In genomic region chr11:3522285-3523000, GRCm38 (mm10) we compare ENCODE assay signal across 24 mouse cellular contexts. TPM values are rescaled to one million over a fixed set of nuclear protein-coding genes. Genes with fewer than 3 reads are reported as not detected.
A peak's percentile ranks its signal among the peaks of the same experiment; 100 is the strongest.
DNase-seq lines count a peak whose midpoint lies in the region; ATAC-seq and TF ChIP-seq lines count a peak whose summit lies in the region.
"Had no signal": no experiment of that assay in that cellular context is flagged by ENCODE, and none has a peak within 500 bp of the region (broad histone marks: within the 10 kb centered on the region; RNA-seq: fewer than 3 reads in every experiment).

No protein-coding gene starts in this region.

- no peak for TF ChIP-seq CTCF in heart, adult 2 months (IDR thresholded peaks at IDR 0.05)
- no peak for TF ChIP-seq CTCF in MEL (IDR thresholded peaks at IDR 0.05 in 2 of 3, conservative IDR thresholded peaks at IDR 0.05 in 1 of 3; ENCODE audit: control insufficient read depth in 1 of 3, insufficient read depth in 1 of 3, low read depth in 2 of 3, low read length in 3 of 3, poor library complexity in 1 of 3, severe bottlenecking in 1 of 3)

- no peak overlapping the region for H3K9ac ChIP-seq in heart, adult 2 months (ENCODE audit: low read depth, low read length)
- H3K9ac ChIP-seq in heart, embryonic 12.5 days, result no peak overlapping the region
- H3K9ac ChIP-seq in MEL (ENCODE audit: control insufficient read depth, low read depth, low read length, poor library complexity, severe bottlenecking), result 0 out of 2 replicates have a peak overlapping the region, but pooled peaks have one; percentile 1
- H3K9ac ChIP-seq: forebrain, embryonic 13.5 days; heart, embryonic 15.5 days; hindbrain, embryonic 12.5 days; hindbrain, embryonic 15.5 days had no signal

- no peak for ATAC-seq in heart, embryonic 12.5 days (ENCODE audit: insufficient number of reproducible peaks, low FRiP score)
- ATAC-seq: activated CD4-positive, CD25-positive, alpha-beta regulatory T cell, adult 4 months; CD4-positive, CD25-positive, alpha-beta regulatory T cell, adult 4 months; forebrain, embryonic 13.5 days; forebrain, embryonic 16.5 days; intestine, postnatal 0 days had no signal

- no peak overlapping the region for H3K4me2 ChIP-seq in heart, embryonic 12.5 days
- H3K4me2 ChIP-seq: forebrain, embryonic 13.5 days; heart, embryonic 11.5 days; heart, embryonic 15.5 days; hindbrain, embryonic 12.5 days; hindbrain, embryonic 15.5 days had no signal

- intact Hi-C loops in heart, adult 2 months (cut with DNase I), result no loop called here

- H3K79me2 ChIP-seq in heart, adult 2 months (replicated peaks; ENCODE audit: control insufficient read depth, insufficient read depth, low read length), result no peaks in the 10 kb centered on the region
- peaks cover 26% of the 10 kb centered on the region for H3K79me2 ChIP-seq in MEL (ENCODE audit: control insufficient read depth, insufficient read depth, low read length, poor library complexity)

- no peak for TF ChIP-seq RAD21 in MEL (IDR thresholded peaks at IDR 0.05; ENCODE audit: low read depth, low read length)

- peaks cover 7% of the 10 kb centered on the region for H3K4me1 ChIP-seq in heart, adult 2 months (ENCODE audit: control insufficient read depth, insufficient read depth, low read length)
- peaks cover 41% of the 10 kb centered on the region for H3K4me1 ChIP-seq in heart, embryonic 12.5 days (replicated peaks)
- H3K4me1 ChIP-seq in MEL (ENCODE audit: control insufficient read depth in 1 of 2, insufficient read depth in 2 of 2, low read length in 2 of 2), result peaks cover 0 to 40% of the 10 kb centered on the region in 2 experiments; a peak in 3 of 4 replicates

- H3K27ac ChIP-seq in heart, adult 2 months, result no peak overlapping the region
- no peak overlapping the region for H3K27ac ChIP-seq in heart, embryonic 12.5 days (ENCODE audit: poor library complexity, severe bottlenecking)
- peak overlapping the region; percentile 80 for H3K27ac ChIP-seq in MEL (ENCODE audit: control insufficient read depth, low read depth, low read length)
- H3K27ac ChIP-seq: forebrain, embryonic 10.5 days; forebrain, embryonic 13.5 days; heart, embryonic 15.5 days; hindbrain, embryonic 12.5 days; hindbrain, embryonic 15.5 days had no signal

- peak; percentile 52 for DNase-seq in cerebellum, adult 11-12 months
- DNase-seq in cerebellum, postnatal 14 days, result no peak
- DNase-seq in heart, adult 2 months, result no peak
- peak; percentile 63 for DNase-seq in MEL (ENCODE audit: low read depth, low spot score)
- DNase-seq in adrenal gland, postnatal 25 days, result no peak
- DNase-seq: adrenal gland, adult 8-10 months; B cell, adult 2 months; cerebellum, adult 9-10 months; gastrocnemius, postnatal 25 days; kidney, adult 2 months had no signal

- H3K9me3 ChIP-seq in heart, embryonic 12.5 days (replicated peaks), result no peaks in the 10 kb centered on the region
- H3K9me3 ChIP-seq in MEL (replicated peaks; ENCODE audit: insufficient read depth, low read length), result no peaks in the 10 kb centered on the region
- H3K9me3 ChIP-seq: forebrain, embryonic 10.5 days; forebrain, embryonic 13.5 days; heart, embryonic 15.5 days; hindbrain, embryonic 12.5 days; hindbrain, embryonic 15.5 days had no signal

- TF ChIP-seq POLR2A in heart, adult 2 months (IDR thresholded peaks at IDR 0.05; ENCODE audit: insufficient read depth, low read depth, low read length), result 0 out of 2 replicates have a peak, but pooled peaks have one; percentile 8
- TF ChIP-seq POLR2A in MEL (IDR thresholded peaks at IDR 0.05; ENCODE audit: control insufficient read depth in 1 of 2, insufficient read depth in 1 of 2, low read depth in 1 of 2, low read length in 2 of 2, poor library complexity in 1 of 2), result peak in 1 of 2 experiments; percentile 52; a peak in 2 of 4 replicates

- no peak overlapping the region for H3K4me3 ChIP-seq in heart, adult 2 months
- H3K4me3 ChIP-seq in heart, embryonic 12.5 days, result no peak overlapping the region
- no peak overlapping the region for H3K4me3 ChIP-seq in MEL (ENCODE audit: control insufficient read depth in 1 of 2, insufficient read depth in 1 of 2, low read depth in 2 of 2, low read length in 2 of 2)
- H3K4me3 ChIP-seq: forebrain, embryonic 10.5 days; forebrain, embryonic 13.5 days; heart, embryonic 15.5 days; hindbrain, embryonic 12.5 days; hindbrain, embryonic 15.5 days had no signal

- H3K27me3 ChIP-seq in heart, adult 2 months (ENCODE audit: control insufficient read depth, insufficient read depth, low read length), result no peaks in the 10 kb centered on the region
- no peaks in the 10 kb centered on the region for H3K27me3 ChIP-seq in heart, embryonic 12.5 days (replicated peaks)
- no peaks in the 10 kb centered on the region for H3K27me3 ChIP-seq in MEL (ENCODE audit: control insufficient read depth in 1 of 2, insufficient read depth in 2 of 2, low read length in 2 of 2)
- H3K27me3 ChIP-seq: heart, embryonic 15.5 days; hindbrain, embryonic 15.5 days had no signal

- WGBS in heart, adult 2 months, result 76% methylated on average over 17 of the region's 17 CpGs
- WGBS in heart, embryonic 12.5 days, result 86% methylated on average over 17 of the region's 17 CpGs

- H3K36me3 ChIP-seq in heart, adult 2 months (ENCODE audit: control insufficient read depth, insufficient read depth, low read length), result peaks cover 2% of the 10 kb centered on the region
- H3K36me3 ChIP-seq in heart, embryonic 12.5 days, result peaks cover 90% of the 10 kb centered on the region
- peaks cover 11 to 21% of the 10 kb centered on the region in 2 experiments; a peak in 3 of 4 replicates for H3K36me3 ChIP-seq in MEL (ENCODE audit: control insufficient read depth in 1 of 2, insufficient read depth in 2 of 2, low read length in 2 of 2)
- H3K36me3 ChIP-seq: hindbrain, embryonic 15.5 days had no signal

- TF ChIP-seq EP300 in heart, adult 2 months (IDR thresholded peaks at IDR 0.05; ENCODE audit: insufficient read depth, low read depth, low read length), result no peak
- TF ChIP-seq EP300 in MEL (IDR thresholded peaks at IDR 0.05; ENCODE audit: low read depth in 1 of 2, low read length in 2 of 2), result no peak

TF ChIP-seq in MEL, 35 proteins besides CTCF, POLR2A, EP300 and RAD21 (continues in another document):
- TF ChIP-seq MAZ (IDR thresholded peaks at IDR 0.05; ENCODE audit: low read depth, low read length) (no peak), JUND (IDR thresholded peaks at IDR 0.05; ENCODE audit: low read depth, low read length) (no peak), NRF1 (IDR thresholded peaks at IDR 0.05; ENCODE audit: insufficient read depth, low read depth, low read length, poor library complexity, severe bottlenecking) (no peak), ETS1 (IDR thresholded peaks at IDR 0.05; ENCODE audit: low read depth, low read length) (no peak), CHD2 (IDR thresholded peaks at IDR 0.05; ENCODE audit: low read length) (no peak), ZMIZ1 (IDR thresholded peaks at IDR 0.05; ENCODE audit: low read depth, low read length) (peak; percentile 35; the same call in 1 of the 2 replicates), TCF12 (IDR thresholded peaks at IDR 0.05; ENCODE audit: low read depth, low read length) (no peak), POLR2AphosphoS5 (IDR thresholded peaks at IDR 0.05; ENCODE audit: borderline replicate concordance, low read depth, low read length) (peak; percentile 93), UBTF (IDR thresholded peaks at IDR 0.05; ENCODE audit: borderline replicate concordance, insufficient read depth, low read depth, low read length) (no peak), MYC (IDR thresholded peaks at IDR 0.05; ENCODE audit: low read depth, low read length) (no peak), TBP (IDR thresholded peaks at IDR 0.05; ENCODE audit: low read depth, low read length) (no peak), MEF2A (IDR thresholded peaks at IDR 0.05; ENCODE audit: extremely low read depth, insufficient replicate concordance, low read depth, low read length, poor library complexity, severe bottlenecking) (no peak), KAT2A (conservative IDR thresholded peaks at IDR 0.05; ENCODE audit: low read depth, low read length) (no peak), SMC3 (IDR thresholded peaks at IDR 0.05; ENCODE audit: low read depth, low read length) (0 out of 2 replicates have a peak, but pooled peaks have one; percentile 6), POLR2AphosphoS2 (IDR thresholded peaks at IDR 0.05; ENCODE audit: low read length) (peak; percentile 71)

RNA-seq across cellular contexts. Expression of gene Selenom, which starts 8.0 kb away (rescaled TPM):
- total RNA-seq in heart, adult 2 months (2021), result 10 to 100 TPM; 41.7 to 42.8 TPM
- 67.8 and 78.3 TPM in 2 replicates for polyA plus RNA-seq in heart, adult 2 months (2012; rRNA removed)
- polyA plus RNA-seq in heart, embryonic 12.5 days (2016; fragmentation: Nextera tagmentation; extraction: Ambion mirVana), result 125 and 129 TPM in 2 replicates
- total RNA-seq in MEL (2012; rRNA removed), result 28.7 and 29.5 TPM in 2 replicates
- 10 to 100 TPM in 1 of 2 experiments, not detected in 1; 35.4 TPM for polyA plus RNA-seq in MEL (2012; ENCODE audit: insufficient read depth in 1 of 2, insufficient read length in 2 of 2, low read depth in 1 of 2, low replicate concordance in 2 of 2, missing spikeins in 1 of 2)
- total RNA-seq in adrenal gland, postnatal 25 days (2021), result 16.5 and 32.2 TPM in 2 replicates

RNA-seq across cellular contexts. Expression of gene Inpp5j, which starts 17.8 kb away (rescaled TPM):
- 10 to 100 TPM; 23.4 to 23.6 TPM for total RNA-seq in heart, adult 2 months (2021)
- 20.1 and 22.2 TPM in 2 replicates for polyA plus RNA-seq in heart, adult 2 months (2012; rRNA removed)
- 11.4 and 11.5 TPM in 2 replicates for polyA plus RNA-seq in heart, embryonic 12.5 days (2016; fragmentation: Nextera tagmentation; extraction: Ambion mirVana)
- 0.23 TPM in 2 replicates for total RNA-seq in MEL (2012; rRNA removed)
- polyA plus RNA-seq in MEL (2012; ENCODE audit: insufficient read depth in 1 of 2, insufficient read length in 2 of 2, low read depth in 1 of 2, low replicate concordance in 2 of 2, missing spikeins in 1 of 2), result 1 to 10 TPM in 1 of 2 experiments, not detected in 1; 2.9 TPM
- total RNA-seq in adrenal gland, postnatal 25 days (2021), result 0.90 and 1.3 TPM in 2 replicates
- total RNA-seq: hematopoietic stem cell, adult 5-6 weeks had no signal
- polyA plus RNA-seq: activated CD4-positive, CD25-positive, alpha-beta regulatory T cell, adult 4 months had no signal

RNA-seq across cellular contexts. Expression of gene Smtn, which starts 18.0 kb away (rescaled TPM):
- total RNA-seq in heart, adult 2 months (2021), result 100 to 1,000 TPM; 137 to 154 TPM
- polyA plus RNA-seq in heart, adult 2 months (2012; rRNA removed), result 159 and 167 TPM in 2 replicates
- 94.7 and 95.3 TPM in 2 replicates for polyA plus RNA-seq in heart, embryonic 12.5 days (2016; fragmentation: Nextera tagmentation; extraction: Ambion mirVana)
- total RNA-seq in MEL (2012; rRNA removed), result 203 and 204 TPM in 2 replicates
- polyA plus RNA-seq in MEL (2012; ENCODE audit: insufficient read depth in 1 of 2, insufficient read length in 2 of 2, low read depth in 1 of 2, low replicate concordance in 2 of 2, missing spikeins in 1 of 2), result 100 to 1,000 TPM in 1 of 2 experiments, not detected in 1; 370 TPM
- total RNA-seq in adrenal gland, postnatal 25 days (2021), result 59.6 and 67.6 TPM in 2 replicates

RNA-seq across cellular contexts. Expression of gene Pla2g3, which starts 34.4 kb away (rescaled TPM):
- total RNA-seq in heart, adult 2 months (2021), result under 1 TPM in 1 of 2 experiments, not detected in 1; 0.09 TPM
- polyA plus RNA-seq in heart, adult 2 months (2012; rRNA removed), result 0.23 and 0.25 TPM in 2 replicates
- 0.26 and 0.30 TPM in 2 replicates for polyA plus RNA-seq in heart, embryonic 12.5 days (2016; fragmentation: Nextera tagmentation; extraction: Ambion mirVana)
- total RNA-seq in MEL (2012; rRNA removed), result 0.15 and 0.29 TPM in 2 replicates
- under 1 TPM in 1 of 2 experiments, not detected in 1; 0.39 TPM for polyA plus RNA-seq in MEL (2012; ENCODE audit: insufficient read depth in 1 of 2, insufficient read length in 2 of 2, low read depth in 1 of 2, low replicate concordance in 2 of 2, missing spikeins in 1 of 2)
- 0.18 and 0.33 TPM in 2 replicates for total RNA-seq in adrenal gland, postnatal 25 days (2021)
- total RNA-seq: gastrocnemius, adult 8-10 months; gastrocnemius, postnatal 25 days; granulocyte monocyte progenitor cell, adult 5-6 weeks; hematopoietic stem cell, adult 5-6 weeks had no signal

Comparison
In these comparisons a context has a peak if more than half of its experiments do, and no peak if none do; other contexts are left out.
1. DNase-seq: peak in cerebellum, adult 11-12 months (single experiment) and MEL (single experiment); none in cerebellum, postnatal 14 days (0 of 2), heart, adult 2 months (0 of 2) and adrenal gland, postnatal 25 days (single experiment).
2. RNA of gene Inpp5j, which starts 17.8 kb away (total RNA-seq): 23.4 to 23.6 TPM in heart, adult 2 months; 0.90 to 1.3 TPM in adrenal gland, postnatal 25 days and 0.23 TPM in MEL; every median in the first group is over 10 times any median in the second.